Mouse (Mus musculus) heart, postnatal 25 days (tissue): Measurements from ENCODE around the gene Stx18. TPM values are rescaled to one million over a fixed set of nuclear protein-coding genes. Genes with fewer than 3 reads are reported as not detected.

Experiments
- DNase-seq: peaks from one replicate; pipeline ENCODE4 v3.0.0; 2022; ENCODE audit warnings: low spot score
- intact Hi-C: fragments of 180-260 bp; cut with DNase I; formaldehyde crosslinking; loops from one replicate; pipeline ENCODE4 v1.15.1; 2025
- total RNA-seq, 2 experiments: library from RNA; stranded (reverse); gene quantifications; 2 replicates each; pipeline ENCODE4 v1.2.3; 2021

The Stx18 gene
- total RNA-seq, 2 experiments from 2014 or later: 15.0 to 16.4 TPM

- intact Hi-C loops: no loop called here
- DNase-seq: no peak
These were observed 80.7 kb downstream of the Stx18 start for GRCm38 (mm10) chr5:38119268-38119667.

- no peak for DNase-seq
- intact Hi-C loops: no loop called here
These were observed 83.2 kb downstream of the Stx18 start for GRCm38 (mm10) chr5:38121699-38122098.

DNA sequence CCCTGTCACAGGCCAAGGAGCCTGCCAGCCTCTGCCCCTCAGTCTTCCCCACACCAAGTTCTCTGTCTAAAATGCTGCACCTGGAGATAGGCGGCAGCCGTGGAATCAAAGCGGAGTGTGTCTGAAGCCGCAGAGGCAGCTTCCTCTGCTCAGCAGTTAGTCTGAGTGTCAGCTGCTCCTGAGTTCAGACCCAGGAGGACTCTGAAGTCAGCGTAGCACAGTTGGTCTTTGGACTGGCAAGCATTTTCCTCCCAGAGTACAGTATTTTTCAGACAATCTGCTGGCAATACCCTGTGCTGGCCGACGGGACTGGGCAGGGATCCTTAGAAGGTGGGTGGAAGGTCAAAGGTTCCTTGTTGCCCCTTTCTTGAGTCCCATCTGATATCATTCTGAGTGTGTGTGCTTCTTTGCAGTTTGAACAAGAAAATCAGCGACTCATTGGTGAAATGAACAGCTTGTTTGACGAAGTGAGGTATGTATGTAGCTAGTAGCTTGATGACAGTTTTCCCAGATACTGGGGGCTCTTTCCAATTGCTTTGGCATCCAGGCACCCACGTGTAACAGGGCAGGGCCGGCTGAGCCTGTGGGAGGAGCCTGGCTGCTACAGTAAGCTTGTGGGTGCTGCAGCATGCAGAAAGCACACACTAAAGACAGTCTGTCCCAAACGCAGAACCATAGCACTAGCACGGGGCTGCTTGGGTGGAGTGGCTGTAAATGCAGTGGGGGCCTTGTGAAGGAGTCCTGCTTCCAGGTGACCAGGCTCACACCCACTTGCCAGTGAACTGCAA lies 88.2 kb downstream of the Stx18 start:
- intact Hi-C loops: no loop called here
- no peak for DNase-seq

DNA sequence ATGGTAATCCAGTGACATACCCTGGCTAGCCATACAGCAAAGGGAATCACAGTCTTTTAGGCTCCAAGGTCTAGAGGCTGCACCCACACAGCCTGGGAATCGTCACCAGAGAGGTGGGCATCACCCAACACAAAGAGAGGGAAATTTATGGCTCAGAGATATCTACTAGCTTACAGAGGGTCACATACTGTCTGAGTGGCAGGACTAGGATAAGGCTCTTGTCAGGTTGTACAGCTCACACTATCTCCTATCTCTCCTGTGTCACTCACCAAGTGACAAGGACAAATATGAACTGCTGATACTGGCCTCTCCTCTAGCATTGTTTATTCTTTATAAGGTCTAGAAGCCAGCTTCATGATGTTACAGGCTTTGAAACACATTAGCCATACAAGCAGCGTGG lies 90.8 kb downstream of the Stx18 start:
- DNase-seq: no peak
- intact Hi-C loops: no loop called here

DNA sequence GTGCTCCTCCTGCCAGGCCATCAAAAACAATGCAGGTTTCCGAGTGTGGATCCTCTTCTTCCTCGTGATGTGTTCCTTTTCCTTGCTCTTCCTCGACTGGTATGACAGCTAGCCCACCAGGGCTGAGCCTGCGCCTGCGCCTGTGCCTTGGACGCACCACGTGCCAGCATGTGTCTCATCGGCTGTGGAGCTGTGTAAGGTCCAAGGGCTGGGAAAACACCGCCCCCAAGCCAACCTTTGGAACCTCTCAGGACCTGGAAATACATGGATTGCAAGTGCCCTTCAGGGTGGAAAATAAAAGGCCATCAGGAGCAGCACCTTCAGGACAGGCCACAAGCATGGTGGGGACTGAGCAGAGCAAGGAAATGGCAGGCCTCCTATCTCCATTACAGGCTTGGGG lies 97.7 kb downstream of the Stx18 start:
- intact Hi-C loops: no loop called here
- no peak for DNase-seq

DNA sequence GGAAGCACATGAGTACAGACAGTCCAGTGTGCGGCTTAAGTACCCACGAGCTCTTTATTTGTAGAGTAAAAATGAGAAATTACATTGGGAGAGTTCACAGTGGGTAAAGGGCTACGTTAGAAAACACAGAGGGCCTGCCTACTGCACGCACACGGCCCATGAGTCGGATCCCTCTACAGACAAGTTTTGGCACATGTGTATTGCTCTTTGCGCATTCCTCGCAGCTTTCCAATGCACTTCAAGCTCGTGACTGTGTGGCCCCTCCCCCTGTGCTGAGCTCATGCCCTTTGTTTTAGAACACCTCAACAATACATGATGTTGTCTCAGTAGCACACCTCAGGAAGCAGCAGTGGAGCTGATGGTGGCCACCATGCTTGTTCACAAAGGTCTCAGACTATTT lies 98.6 kb downstream of the Stx18 start:
- no peak for DNase-seq
- intact Hi-C loops: no loop called here

DNA sequence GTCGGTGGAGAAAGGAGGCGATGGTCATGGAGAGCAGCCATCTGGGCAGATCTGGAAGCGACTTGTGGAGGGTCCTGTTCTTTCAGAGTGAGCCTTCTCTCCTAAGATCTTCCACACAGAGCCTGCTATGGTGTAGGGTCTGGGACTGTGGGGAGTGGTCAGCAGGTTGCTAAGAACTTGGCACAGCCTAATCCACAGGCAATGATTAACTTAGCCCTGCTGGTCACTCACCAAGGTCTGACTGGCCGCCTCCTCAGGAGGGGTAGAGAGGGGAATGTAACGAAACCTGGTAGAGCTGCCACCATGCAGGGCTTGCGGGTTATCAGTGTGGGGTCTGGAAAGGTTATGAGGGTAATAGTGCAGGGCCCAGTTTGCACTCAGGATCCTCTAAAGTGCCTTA lies 102.4 kb downstream of the Stx18 start:
- intact Hi-C loops: no loop called here
- no peak for DNase-seq

- peak; percentile 21 for DNase-seq
- intact Hi-C loops: no loop called here
These were observed 108.0 kb downstream of the Stx18 start for GRCm38 (mm10) chr5:38146524-38146923.

- intact Hi-C loops: no loop called here
- DNase-seq: no peak
These were observed 112.7 kb downstream of the Stx18 start for GRCm38 (mm10) chr5:38151264-38151663.

DNA sequence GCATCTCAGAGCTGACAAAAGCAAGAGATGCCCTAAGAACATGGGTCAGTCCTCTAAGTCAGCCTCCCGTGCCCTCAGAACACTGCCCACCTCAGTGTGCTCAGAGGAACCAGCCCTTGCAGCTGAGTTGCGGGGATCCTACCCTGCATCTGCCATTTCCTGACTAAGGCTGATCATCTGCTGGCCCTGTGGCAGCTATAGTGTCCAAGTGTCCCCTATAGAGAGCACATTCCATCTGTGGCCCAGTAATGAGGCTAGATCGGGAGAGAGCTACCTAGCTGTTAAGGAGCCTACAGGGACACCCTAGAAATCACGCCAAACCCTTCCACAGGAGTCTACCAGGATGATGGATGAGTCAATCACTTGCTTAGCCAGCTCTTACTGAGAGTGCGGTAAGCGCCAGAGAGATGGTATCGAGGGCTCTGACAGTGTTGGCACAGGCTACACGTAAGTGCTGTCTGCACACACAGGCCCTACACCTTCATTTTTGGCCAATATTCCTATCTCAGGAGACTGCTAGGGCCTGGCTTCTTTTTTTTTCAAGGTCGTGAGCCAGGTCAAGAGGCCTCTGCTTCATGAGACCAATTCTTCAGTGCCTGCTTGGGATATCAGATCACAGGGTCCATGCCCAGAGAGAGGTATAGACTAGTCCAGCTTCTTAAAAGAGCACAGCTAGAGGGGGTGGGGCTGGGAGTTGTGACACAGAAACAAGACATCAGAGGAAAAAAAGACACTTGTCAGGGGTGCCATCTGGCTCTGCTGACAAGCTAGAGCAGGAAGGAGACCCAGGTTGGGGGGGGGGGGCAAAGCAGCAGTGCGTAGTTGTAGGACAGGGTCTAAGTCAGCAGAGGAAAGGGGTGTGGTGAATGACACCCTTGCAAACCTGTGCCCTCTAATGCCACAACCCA lies 113.9 kb downstream of the Stx18 start:
- DNase-seq: no peak
- intact Hi-C loops: no loop called here

- intact Hi-C loops: no loop called here
- no peak for DNase-seq
These were observed 115.1 kb downstream of the Stx18 start for GRCm38 (mm10) chr5:38153636-38154035.

GRCm38 (mm10) chr5:38157481-38158020 lies 119.0 kb downstream of the Stx18 start:
- no peak for DNase-seq
- intact Hi-C loops: no loop called here

GRCm38 (mm10) chr5:38158501-38158946 lies 120.0 kb downstream of the Stx18 start:
- DNase-seq: no peak
- intact Hi-C loops: no loop called here

GRCm38 (mm10) chr5:38158947-38159633 lies 120.5 kb downstream of the Stx18 start:
- intact Hi-C loops: no loop called here
- peak; percentile 40 for DNase-seq

DNA sequence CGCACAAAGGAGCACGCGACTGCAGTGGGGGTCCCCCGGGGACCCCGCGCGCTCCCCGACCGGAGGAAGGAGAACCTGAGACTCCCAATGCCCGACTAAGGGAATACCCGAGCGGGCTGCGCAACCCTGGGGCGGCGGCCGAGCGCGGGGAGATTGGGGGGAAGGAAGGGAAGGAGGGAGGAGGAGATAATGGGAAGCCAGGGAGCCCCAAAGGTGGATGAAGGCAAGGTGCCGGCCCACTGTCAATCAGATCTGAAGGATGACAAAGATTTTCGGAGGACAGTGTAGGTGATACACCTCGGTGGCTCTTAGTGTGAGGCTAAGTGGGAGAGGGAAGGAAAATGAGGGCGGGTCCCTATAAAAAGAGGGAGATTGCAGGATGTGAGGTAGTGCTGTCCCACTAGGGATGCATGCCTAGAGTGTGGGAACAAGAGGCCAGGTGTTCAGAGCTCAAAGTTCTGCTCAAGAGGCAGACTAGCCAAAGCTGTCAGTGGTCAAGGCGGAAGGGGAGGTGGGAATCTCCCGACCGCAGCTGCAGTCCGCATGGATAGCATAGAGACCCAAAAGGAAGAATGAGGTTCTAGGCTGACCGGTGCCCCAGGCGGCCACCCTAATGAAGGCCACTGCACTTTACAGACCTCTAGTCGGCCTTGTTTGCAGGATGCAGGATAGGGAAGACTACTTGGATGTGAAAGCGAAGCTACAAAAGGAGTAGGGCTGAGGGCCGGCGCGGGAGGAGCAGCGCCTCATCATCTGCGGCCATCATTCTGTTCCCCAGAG lies 121.3 kb downstream of the Stx18 start, which contains the start of gene Nsg1:
Nsg1 (minus strand) TSS at position 274 of the 780 bp plus-strand sequence.
- intact Hi-C loops: no loop called here
- DNase-seq: no peak

DNA sequence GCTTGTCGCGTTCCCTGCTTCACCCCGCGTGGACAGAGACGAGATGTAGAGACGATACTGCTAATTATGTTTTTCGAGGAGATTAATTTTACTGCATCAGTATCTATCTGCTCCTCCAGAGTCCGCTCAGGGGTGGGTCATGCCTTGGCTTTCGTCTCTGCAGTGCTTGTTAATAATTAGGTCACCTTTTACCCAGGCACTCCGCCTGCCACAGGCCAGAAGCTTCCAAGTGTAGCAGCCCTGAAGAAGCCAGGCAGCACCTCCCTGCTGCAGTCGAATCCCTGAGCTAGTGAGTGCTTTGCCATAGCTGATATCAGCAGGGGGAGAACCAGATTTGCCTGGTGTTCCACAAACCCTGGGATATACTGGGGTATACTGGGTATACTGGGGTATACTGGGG lies 130.0 kb downstream of the Stx18 start:
- no peak for DNase-seq
- intact Hi-C loops: no loop called here

GRCm38 (mm10) chr5:38173766-38174165 lies 135.2 kb downstream of the Stx18 start:
- no peak for DNase-seq
- intact Hi-C loops: no loop called here

- intact Hi-C loops: no loop called here
- DNase-seq: no peak
These were observed 135.8 kb downstream of the Stx18 start for GRCm38 (mm10) chr5:38174256-38174912.
